Mouse (Mus musculus) CD4-positive, CD25-positive, alpha-beta regulatory T cell, adult 2 months (primary cell): ENCODE results near the gene Hadha.

ENCODE experiments used
- DNase-seq: peaks from one replicate; pipeline ENCODE4 v3.0.0-alpha.2; 2012; ENCODE audit warnings: low read depth, low spot score

Gene Hadha

DNA sequence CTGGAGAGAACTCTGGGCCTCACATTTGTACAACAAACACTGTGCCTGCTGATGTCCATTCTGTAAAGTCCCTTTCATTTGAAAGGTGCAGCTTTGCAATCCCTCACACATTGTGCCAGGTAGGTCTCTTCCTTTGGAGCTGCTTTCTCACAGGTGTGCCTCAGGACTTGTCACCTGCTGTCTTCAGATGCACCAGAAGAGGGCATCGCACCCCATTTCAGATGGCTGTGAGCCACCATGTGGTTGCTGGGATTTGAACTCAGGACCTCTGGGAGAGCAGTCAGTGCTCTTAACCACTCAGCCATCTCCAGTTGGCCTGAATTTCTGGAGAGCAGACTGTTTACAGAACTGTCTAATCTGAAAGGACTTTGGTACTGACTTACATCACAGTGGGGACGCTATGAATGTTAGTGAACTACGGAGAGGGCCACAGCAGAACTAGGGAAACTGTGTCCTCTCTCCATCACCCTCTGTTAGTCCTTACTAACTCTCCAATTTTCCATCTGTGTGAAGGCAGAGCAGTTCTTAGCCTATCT is 42.4 kb downstream of the Hadha start:
- DNase-seq: peak; percentile 25

GRCm38 (mm10) chr5:30111771-30112170 is 43.2 kb downstream of the Hadha start:
- DNase-seq: no peak

DNA sequence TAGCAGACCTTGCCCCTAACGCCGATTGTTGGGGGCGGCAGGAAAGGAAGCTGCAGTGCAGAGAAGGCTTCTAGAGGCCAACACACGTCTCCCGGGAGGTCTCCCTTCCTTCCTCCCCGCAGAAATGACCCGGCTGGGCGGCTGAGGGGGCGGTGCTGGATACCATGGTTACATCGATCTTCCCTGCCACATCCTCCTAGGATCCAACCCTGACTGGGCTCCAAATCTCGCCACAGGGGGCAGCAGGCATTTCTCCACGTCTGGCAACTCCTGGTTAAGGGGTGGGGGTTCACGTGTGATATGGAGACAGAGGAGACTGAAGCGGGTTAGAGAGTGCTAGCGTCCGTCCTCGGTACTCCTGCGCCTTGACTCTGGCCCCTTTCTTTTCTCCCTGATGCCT is 43.8 kb downstream of the Hadha start:
- DNase-seq: no peak

- DNase-seq: no peak
Observed at GRCm38 (mm10) chr5:30110371-30111060, 44.4 kb downstream of the Hadha start.

GRCm38 (mm10) chr5:30109899-30110298 is 45.1 kb downstream of the Hadha start:
- DNase-seq: no peak

GRCm38 (mm10) chr5:30108233-30108632 is 46.7 kb downstream of the Hadha start:
- no peak for DNase-seq

DNA sequence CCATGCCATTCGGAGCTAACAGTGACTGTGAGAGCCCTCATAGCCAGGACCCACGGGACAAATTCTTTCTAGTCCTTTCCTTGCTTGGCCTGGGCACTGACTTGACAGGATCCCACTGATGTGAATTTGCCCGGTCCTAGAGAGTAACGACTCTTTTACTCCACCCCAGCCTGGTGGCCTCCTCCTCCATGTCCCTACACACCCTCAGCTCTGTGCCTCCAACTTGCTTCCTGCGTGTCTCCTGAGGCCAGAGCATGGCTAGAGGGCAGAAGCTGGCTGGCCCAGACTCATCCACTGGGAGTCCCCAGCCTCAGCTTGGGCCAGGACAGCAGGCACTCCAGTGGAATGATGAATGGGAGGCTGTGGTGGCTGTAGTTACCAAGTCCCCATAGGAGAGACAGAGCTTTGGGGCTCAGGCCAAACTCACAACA is 47.3 kb downstream of the Hadha start:
- no peak for DNase-seq

DNA sequence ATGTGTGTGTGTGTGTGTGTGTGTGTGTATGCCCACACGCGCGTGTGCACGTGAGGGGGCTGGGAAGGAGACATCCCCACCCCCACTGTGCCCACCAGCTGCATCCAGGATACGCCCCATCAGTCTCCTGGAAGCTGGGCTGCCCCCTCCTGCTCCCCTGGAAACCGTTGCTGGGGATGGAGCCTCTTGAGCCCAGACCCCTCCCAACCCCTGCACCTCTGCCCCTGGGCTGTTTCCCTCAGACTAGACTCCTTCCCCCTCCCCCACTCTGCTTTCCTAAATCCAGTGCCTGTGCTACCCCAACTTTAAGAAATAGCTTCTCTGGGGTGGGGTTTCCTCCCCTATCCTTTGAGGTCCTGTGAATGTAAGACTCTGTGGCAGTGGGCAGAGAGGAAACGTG is 47.8 kb downstream of the Hadha start:
- no peak for DNase-seq

DNA sequence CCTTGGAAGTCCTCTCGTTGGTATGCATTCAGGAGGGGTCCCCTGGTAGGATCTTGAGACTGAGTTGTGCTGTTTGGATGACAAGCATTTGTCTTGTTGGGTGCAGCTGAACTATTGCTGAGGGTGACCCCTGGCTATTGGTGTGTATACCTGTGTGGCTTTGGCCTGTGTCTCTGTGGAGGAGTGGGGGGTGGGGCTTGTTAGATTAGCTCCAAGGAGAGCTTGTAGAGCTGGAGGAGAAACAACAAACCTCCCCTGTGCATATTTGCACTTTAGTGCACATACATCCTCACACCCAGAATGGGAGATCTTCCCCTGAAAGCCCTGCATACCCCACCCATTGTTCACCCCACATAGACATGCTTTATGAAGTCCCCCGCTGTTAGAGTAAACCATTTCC is 48.2 kb downstream of the Hadha start:
- no peak for DNase-seq

DNA sequence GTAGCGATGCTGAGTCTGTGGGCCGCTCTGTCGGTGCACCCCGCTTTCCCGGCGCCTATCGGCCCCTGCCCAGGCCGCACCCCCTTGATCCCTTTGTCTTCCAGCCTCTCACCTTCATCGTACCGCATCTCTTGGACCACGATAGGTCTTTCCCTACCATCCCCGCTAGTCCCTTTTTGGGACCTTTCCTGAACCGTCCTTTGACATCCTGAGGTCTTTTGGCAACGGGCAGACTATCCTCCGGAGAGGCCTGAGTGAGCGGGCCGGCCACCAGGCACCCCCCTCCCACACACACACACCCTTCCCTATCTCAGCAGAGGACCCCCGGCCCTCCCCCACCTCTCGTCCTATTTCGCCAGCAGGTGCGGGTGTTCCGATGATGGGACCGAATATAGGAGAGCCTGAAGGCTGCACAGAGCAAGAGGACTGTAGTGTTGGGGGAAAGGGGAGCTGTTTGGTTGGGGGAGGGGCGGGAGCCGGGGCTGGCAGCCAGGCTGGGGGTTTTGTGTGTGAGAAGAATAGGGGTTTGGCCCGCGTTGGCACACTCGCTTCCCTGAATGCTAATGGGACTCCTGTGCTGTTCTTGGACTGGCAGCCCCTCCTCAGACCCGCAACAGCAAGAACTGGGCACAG is 49.2 kb downstream of the Hadha start, which contains the start of gene 3110082J24Rik:
3110082J24Rik (minus strand) TSS at position 419 of the 633 bp plus-strand sequence.
- DNase-seq: peak; percentile 1

GRCm38 (mm10) chr5:30104841-30105667 is 49.9 kb downstream of the Hadha start, which contains the start of gene Garem2:
Gene Garem2 (plus strand): TSS chr5:30105161.
- peak; percentile 22 for DNase-seq

- peak; percentile 53 for DNase-seq
Observed at GRCm38 (mm10) chr5:30104339-30104738, 50.6 kb downstream of the Hadha start.

GRCm38 (mm10) chr5:30103340-30103739 is 51.6 kb downstream of the Hadha start:
- no peak for DNase-seq

GRCm38 (mm10) chr5:30098260-30098659 is 56.7 kb downstream of the Hadha start:
- no peak for DNase-seq

GRCm38 (mm10) chr5:30095731-30096130 is 59.2 kb downstream of the Hadha start:
- DNase-seq: no peak

- DNase-seq: no peak
Observed at GRCm38 (mm10) chr5:30094399-30094798, 60.6 kb downstream of the Hadha start.

- DNase-seq: no peak
Observed at GRCm38 (mm10) chr5:30092701-30093100, 62.3 kb downstream of the Hadha start.

GRCm38 (mm10) chr5:30072825-30073821 is 81.8 kb downstream of the Hadha start, which contains the start of gene Tyms:
Gene Tyms (minus strand): TSS chr5:30073617.
- peak; percentile 71 for DNase-seq

- DNase-seq: peak; percentile 4
Observed at GRCm38 (mm10) chr5:30072377-30072776, 82.6 kb downstream of the Hadha start.

DNA sequence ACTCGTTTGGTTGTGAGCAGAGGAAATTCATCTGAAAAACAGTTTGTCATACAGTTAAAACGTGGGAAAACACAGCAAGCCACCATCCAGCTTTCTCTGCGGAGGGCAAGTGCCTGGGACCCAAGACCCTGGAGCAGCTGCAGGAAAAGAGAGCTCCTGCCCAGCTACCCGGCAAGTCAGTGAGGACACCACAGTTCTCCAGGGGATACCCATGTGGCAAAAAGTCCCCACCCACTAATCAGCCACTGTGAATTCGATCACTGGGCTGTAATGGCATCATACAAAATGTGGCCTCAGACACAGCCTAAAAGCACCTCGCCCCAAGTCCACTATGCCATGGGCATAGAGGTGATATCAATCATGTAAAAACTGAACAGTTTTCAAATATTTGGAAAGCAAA is 83.3 kb downstream of the Hadha start:
- no peak for DNase-seq
